Mouse (Mus musculus) erythroblast, embryonic 14.5 days (primary cell): ENCODE data around the gene Nup98.

Experiments
- GATA1 ChIP-seq: IDR thresholded peaks from 2 replicates; pipeline ENCODE4 v1.6.1; 2012; ENCODE audit warnings: low read length, inconsistent platforms, mixed read lengths
- TAL1 ChIP-seq: IDR thresholded peaks from 3 replicates; pipeline ENCODE4 v1.6.1; 2012; ENCODE audit warnings: low read length, inconsistent platforms, mixed read lengths

- TF ChIP-seq TAL1 (no peak), GATA1 (no peak)
Measured at GRCm38 (mm10) chr7:102200996-102201785, 8.8 kb downstream of the Nup98 start.
